Mouse (Mus musculus) c-Kit-positive CD71-positive TER-119-positive erythroid progenitor cells, embryonic 14.5 days (primary cell): Measurements from ENCODE around the gene Rasgrp4.

Experiments used
- DNase-seq: peaks from one replicate; pipeline ENCODE4 v3.0.0-alpha.2; 2013; ENCODE audit warnings: low spot score

Gene Rasgrp4

DNA sequence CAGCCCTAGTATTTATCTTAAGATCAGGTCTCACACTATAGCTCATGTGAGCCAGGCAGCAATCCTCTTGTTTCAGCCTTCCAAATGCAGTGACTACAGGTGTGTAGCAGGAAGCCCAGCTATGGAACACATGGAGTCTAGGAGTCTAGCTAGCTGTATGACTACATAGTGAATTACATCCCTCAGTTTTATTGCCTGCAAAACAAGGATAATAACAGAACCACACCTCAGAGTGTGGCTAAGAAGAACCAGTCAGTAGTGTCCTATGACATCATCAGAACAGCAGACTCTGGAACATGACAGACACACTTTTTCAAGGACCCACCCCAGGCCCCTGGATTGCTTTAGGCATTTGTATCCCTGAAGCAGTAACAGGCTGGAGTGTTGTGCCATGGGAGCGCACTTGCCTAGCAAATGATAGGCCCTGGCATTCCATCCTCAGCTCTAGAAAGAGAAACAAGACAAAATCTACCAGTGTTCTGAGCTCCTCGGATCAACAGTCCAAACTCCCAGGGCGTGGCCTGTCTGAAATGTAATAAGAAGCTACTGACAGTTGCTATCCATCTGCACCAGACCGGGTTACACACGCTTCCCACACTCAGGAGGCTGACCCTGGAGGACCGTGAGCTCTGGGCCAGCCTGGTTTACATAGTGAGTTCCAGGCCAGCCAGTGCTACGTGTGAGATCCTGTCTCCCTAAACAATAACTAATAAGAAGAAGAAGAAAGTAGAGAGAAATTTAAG lies 12.1 kb downstream of the Rasgrp4 start:
- no peak for DNase-seq

- DNase-seq, result no peak
Observed at GRCm38 (mm10) chr7:29148771-29149170, 14.1 kb downstream of the Rasgrp4 start.

- DNase-seq, result no peak
Observed at GRCm38 (mm10) chr7:29151486-29151885, 16.8 kb downstream of the Rasgrp4 start.

GRCm38 (mm10) chr7:29154018-29154720 lies 19.5 kb downstream of the Rasgrp4 start:
- DNase-seq, result no peak

- DNase-seq, result peak; percentile 83
Observed at GRCm38 (mm10) chr7:29155196-29155837, 20.7 kb downstream of the Rasgrp4 start.

GRCm38 (mm10) chr7:29155838-29156782 lies 21.5 kb downstream of the Rasgrp4 start, which contains the start of gene Fam98c:
Gene Fam98c, minus strand, starts transcription at chr7:29156234.
- peak; percentile 68 for DNase-seq

- no peak for DNase-seq
Observed at GRCm38 (mm10) chr7:29158264-29158663, 23.6 kb downstream of the Rasgrp4 start.

- DNase-seq, result no peak
Observed at GRCm38 (mm10) chr7:29162294-29162693, 27.6 kb downstream of the Rasgrp4 start.

DNA sequence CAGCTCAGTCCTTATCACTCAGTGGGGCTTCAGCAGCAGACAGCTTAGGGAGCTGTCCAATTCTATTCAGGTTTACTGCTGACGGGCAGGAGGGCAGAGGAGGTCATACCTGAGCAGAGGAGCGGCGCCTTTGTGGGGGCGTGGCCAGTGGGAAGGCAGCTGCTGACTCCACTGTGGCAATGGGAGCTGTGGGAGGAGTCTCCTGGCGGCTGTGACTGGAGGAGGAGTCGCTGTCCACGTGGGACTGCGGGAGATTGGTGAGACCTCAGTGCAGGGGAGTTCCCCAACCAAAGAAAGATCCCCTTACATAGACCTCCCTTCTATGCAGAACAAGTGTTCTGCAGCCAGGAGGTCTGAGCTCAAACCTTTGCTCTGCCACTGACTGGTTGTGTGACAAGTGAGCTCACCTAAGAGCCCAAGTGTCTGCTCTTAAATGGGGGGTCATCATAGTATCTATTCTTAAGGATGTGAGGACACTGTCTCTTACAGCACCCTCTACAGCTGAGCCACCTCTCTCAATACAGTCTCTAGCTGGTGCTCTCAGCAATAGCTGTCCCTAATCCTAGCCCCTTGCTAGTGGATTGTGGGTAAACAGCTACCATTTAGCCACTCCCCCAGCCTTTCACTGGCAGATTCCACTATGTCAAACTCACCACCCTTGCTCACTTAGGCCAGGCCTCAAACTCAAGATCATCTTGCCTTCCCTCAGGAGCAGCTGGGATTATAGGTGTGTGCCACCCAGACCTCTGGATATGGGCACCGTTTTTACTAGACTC lies 28.3 kb downstream of the Rasgrp4 start:
- DNase-seq, result peak; percentile 23

GRCm38 (mm10) chr7:29167656-29168055 lies 33.0 kb downstream of the Rasgrp4 start:
- DNase-seq, result no peak

- no peak for DNase-seq
Observed at GRCm38 (mm10) chr7:29168121-29168695, 33.6 kb downstream of the Rasgrp4 start.

DNA sequence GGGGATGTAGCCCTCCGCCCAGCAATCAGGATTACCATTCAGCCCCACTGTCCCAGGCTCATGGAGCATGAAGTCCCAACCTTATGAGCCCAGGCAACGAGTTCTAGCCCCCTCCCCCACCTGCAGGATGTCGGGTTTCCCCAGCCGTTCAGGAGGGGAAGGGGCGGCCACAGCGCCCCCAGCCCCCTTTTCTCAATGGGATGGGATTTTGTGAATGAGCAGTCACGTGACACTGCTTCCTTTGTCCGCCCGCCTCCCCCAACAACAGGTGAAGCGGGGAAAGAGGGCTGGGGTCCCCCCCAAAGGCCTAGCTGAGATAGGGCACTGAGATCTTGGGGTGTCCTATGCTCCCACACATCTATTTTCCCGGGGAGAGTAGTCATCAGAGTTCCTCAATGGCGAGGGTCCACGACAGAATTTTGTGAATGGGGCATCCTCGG lies 34.2 kb downstream of the Rasgrp4 start:
- DNase-seq, result no peak

DNA sequence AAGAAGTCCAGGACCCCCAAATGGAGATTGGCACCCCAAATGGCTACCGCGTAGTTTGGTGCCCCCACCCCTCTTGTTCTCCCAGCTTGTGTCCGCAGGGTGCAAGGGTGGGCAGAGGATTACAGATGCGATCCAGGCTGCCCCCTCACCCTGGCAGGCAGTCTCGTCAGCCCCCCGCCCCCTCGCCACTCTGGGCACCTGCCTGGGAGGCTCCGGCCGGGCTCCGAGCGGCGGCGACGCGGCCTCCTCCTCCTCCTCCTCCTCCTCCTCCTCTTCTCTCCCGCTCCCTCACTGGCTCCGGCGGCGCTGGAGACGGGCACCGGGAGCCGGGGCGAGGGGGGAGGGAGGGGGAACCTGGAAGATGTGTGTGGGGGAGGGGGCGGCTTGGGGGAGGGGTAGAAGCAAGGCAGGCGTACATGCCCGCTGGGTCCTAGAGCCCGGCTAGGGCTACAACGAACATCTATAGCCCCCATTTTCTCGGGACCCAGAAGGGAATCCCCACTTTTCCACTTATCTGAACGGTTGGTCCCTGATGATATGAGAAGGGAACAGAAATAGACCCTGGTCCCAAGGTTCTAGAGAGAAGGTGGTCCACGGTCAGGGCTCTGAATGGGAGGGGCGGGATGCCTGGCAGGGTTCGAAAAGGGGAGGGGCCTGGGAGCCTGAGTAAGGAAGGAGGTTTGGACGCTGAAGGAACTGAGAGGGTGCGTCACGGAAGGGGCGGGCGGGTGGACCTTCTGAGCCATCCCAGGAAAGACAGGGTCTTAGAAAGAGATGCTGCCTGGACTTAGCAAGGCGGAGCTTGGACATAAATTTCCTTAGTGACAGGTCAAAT lies 34.8 kb downstream of the Rasgrp4 start:
- peak; percentile 19 for DNase-seq

DNA sequence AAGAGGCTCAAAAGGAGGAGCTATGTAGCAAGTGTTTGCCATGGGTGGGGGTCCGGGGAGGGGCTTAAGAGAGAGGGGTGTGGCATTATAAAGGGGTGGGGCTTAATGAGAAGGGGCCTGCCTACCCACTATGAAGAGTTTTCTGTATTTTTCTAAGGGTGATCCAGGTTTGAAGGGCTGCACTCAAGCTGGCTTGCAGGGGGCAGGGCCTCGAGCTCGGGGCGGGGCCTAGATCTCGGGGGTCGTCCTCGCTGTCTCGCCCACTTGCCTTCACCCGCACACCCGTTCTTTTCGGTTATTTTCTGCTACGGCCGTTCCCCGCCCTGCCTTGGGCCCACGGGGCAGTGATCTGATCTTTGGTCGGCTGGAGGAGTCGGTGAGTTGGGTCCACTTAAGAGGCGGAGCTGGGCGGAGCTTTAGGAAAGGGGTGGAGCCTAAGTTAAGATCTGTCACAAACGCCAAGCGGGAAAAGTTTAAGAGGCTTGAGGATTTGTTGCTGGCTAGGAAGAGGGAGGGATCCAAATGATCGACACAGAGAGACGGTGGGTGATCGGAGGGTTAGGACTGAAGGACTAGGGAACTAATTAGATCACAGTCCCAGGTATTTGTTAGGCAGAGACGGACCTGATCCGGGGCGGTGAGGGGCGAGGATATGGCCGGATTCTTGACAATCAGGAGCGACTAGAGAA lies 35.6 kb downstream of the Rasgrp4 start, which contains the start of the genes Ggn and Spred3:
TSS of gene Ggn (plus strand) at position 145 of the 689 bp plus-strand sequence.
TSS of gene Spred3 (minus strand) at position 346 of the 689 bp plus-strand sequence.
- DNase-seq, result peak; percentile 77

GRCm38 (mm10) chr7:29170755-29171561 lies 36.3 kb downstream of the Rasgrp4 start:
- peak; percentile 26 for DNase-seq

GRCm38 (mm10) chr7:29171562-29172097 lies 37.0 kb downstream of the Rasgrp4 start:
- DNase-seq, result no peak

DNA sequence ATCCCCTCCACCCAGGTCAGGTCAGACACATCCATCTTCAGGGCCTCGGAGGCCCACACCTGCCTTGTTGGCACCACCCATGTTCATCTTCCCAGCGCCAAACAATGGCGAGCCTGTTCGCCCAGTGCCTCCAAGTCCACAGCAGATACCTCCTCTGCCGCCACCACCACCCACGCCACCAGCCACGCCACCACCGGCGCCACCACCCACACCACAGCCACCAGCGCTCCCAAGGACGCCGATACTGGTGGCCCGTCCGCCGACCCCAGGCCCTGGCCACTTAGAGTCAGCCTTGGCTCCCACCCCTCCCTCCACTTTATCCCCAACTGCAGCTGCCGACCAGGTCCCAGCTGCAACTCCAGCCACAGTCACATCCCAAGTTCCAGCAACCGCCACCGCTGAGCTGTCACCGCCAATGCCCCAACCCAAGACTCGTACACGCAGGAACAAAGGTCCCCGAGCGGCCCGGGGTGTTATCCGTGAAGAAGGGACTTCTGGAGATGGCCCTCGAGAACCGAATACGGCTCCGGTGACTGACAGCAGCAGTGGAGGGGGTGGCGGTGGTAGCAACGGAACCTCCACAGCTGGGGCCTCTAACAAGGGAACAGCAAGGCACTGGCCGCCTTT lies 37.9 kb downstream of the Rasgrp4 start:
- no peak for DNase-seq
